Mouse (Mus musculus): ENCODE results near the gene Vrk1.

DNA sequence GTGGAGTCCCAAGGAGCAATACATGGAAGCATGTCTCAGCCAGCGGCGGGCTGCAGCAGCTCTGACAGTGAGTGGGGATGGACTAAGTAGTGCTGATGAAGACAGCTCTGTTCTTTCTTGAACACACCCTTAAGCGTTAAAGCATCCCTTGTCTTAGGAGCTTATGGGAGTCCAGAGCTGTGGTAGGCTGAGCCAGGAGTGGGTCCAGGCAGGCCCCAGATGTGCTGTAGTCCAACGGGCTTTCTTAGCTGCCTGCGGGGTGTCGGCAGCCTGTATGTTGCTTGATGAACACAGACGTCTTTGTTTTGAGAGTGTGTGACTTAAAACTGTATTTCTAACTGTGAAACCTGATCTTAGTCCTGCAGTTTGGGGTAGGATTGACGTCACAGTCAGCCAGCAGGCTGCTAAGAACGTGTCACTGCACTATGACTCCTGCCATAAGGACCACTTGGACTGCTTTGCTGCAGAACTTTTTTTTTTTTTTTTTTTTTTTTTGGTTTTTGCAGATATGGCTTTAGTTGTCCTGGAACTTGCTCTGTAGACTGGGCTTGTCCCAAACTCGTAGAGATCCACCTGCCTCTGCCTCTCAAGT lies 61.6 kb downstream of the Vrk1 start:
- no peak for TF ChIP-seq USF1 (IDR thresholded peaks at IDR 0.05; ENCODE audit: low read depth)
- no peak for TF ChIP-seq CTCF (IDR thresholded peaks at IDR 0.05; ENCODE audit: control insufficient read depth, insufficient read depth, insufficient read length)
